Mouse (Mus musculus) lung, embryonic 15.5 days (tissue): ENCODE results near the gene Rab21. TPM values are rescaled to one million over a fixed set of nuclear protein-coding genes. Genes with fewer than 3 reads are reported as not detected.
"Not testable (repeated sequence)": the region's sequence is repeated elsewhere in the genome, so short reads cannot be mapped to it uniquely, and the experiment has no call there.

Experiments used
- ATAC-seq: fragments of 200-750 bp; cut with Nextera tagmentation; 2 replicates; pipeline ENCODE4 v1.8.0; 2017; ENCODE audit warnings: moderate number of reproducible peaks, borderline replicate concordance; ENCODE audit not compliant: low FRiP score, low TSS enrichment; ENCODE audit errors: extremely low read depth
- H3K27ac ChIP-seq: fragments of 300-500 bp; sonication (generic); 2 replicates; pipeline ENCODE4 v1.5.1; 2015; ENCODE audit warnings: moderate library complexity, mild to moderate bottlenecking, inconsistent platforms
- H3K27me3 ChIP-seq: fragments of 300-500 bp; sonication (generic); 2 replicates; pipeline ENCODE4 v1.6.1; 2015; ENCODE audit warnings: inconsistent platforms
- H3K36me3 ChIP-seq: fragments of 300-500 bp; sonication (generic); 2 replicates; pipeline ENCODE4 v1.6.1; 2015; ENCODE audit warnings: inconsistent platforms
- H3K4me1 ChIP-seq: fragments of 300-500 bp; sonication (generic); 2 replicates; pipeline ENCODE4 v1.6.1; 2015; ENCODE audit warnings: inconsistent platforms
- H3K4me2 ChIP-seq: fragments of 300-500 bp; sonication (generic); 2 replicates; pipeline ENCODE4 v1.6.1; 2015; ENCODE audit warnings: inconsistent platforms, mild to moderate bottlenecking, moderate library complexity
- H3K4me3 ChIP-seq: fragments of 300-500 bp; sonication (generic); 2 replicates; pipeline ENCODE4 v1.5.1; 2015; ENCODE audit warnings: mild to moderate bottlenecking, inconsistent platforms
- H3K9ac ChIP-seq: fragments of 300-500 bp; sonication (generic); 2 replicates; pipeline ENCODE4 v1.6.1; 2015; ENCODE audit warnings: inconsistent platforms
- H3K9me3 ChIP-seq: fragments of 300-500 bp; sonication (generic); 2 replicates; pipeline ENCODE4 v1.6.1; 2016; ENCODE audit warnings: inconsistent platforms
- WGBS: fragments of 180-500 bp; shearing (Covaris S2); methylation state at CpG from one replicate; pipeline ENCODE4 v1.1.7; 2015; 5-methylcytosine and 5-hydroxymethylcytosine counted together
- polyA plus RNA-seq: library from polyadenylated mRNA; unstranded; fragments of >200 nt; fragmentation: Nextera tagmentation; extraction: Ambion mirVana; gene quantifications from 2 replicates; pipeline ENCODE4 v1.2.1, GENCODE M21; 2015

Gene Rab21
- polyA plus RNA-seq, 1 experiment from 2014 or later: 4.7 TPM

- 70% methylated on average over 5 of the region's 5 CpGs for WGBS
- ATAC-seq: no peak
- Histone ChIP-seq H3K4me1 (peaks cover under 1% of the 10 kb centered on the region), H3K27ac (no peak overlapping the region), H3K9ac (no peak overlapping the region), H3K36me3 (no peaks in the 10 kb centered on the region), H3K4me3 (no peak overlapping the region), H3K4me2 (no peak overlapping the region), H3K9me3 (no peaks in the 10 kb centered on the region), H3K27me3 (no peaks in the 10 kb centered on the region)
These were observed 6.1 kb upstream of the Rab21 start for GRCm38 (mm10) chr10:115321317-115322035.

GRCm38 (mm10) chr10:115318388-115318787, 3.0 kb upstream of the Rab21 start:
- not testable (repeated sequence) for H3K36me3 ChIP-seq, ATAC-seq, H3K4me3 ChIP-seq, H3K9me3 ChIP-seq, H3K27me3 ChIP-seq, H3K9ac ChIP-seq, H3K27ac ChIP-seq, H3K4me2 ChIP-seq
- WGBS: 47% methylated on average over 3 of the region's 3 CpGs
- H3K4me1 ChIP-seq: peaks cover 15% of the 10 kb centered on the region

DNA sequence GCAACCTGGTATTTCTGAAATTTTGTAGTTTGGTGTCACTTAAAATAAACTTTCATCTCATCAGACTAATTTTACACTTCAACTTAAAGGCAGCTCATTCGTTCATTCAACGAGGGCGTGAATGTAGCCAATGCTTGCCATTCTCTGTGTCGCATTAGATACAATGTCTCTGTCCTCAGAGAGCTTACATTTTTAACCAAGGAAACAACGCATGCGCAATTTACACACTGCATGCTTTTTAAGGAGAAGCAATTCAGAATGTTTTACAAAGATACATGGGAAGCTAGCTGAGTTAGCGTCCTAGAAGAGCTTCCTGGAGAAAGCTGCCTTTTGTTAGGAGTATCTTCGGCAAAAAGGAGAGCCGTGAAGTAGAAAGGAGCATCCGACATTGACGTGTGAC, 919 bp upstream of the Rab21 start:
- WGBS: 50% methylated on average over 11 of the region's 11 CpGs
- no peak for ATAC-seq
- Histone ChIP-seq H3K9ac (no peak overlapping the region), H3K27me3 (no peaks in the 10 kb centered on the region), H3K27ac (peak overlapping the region; percentile 96), H3K4me3 (peak overlapping the region; percentile 80), H3K9me3 (no peaks in the 10 kb centered on the region), H3K36me3 (no peaks in the 10 kb centered on the region), H3K4me1 (peaks cover 28% of the 10 kb centered on the region), H3K4me2 (peak overlapping the region; percentile 78)

- H3K9ac ChIP-seq: peak overlapping the region; percentile 73
- peak overlapping the region; percentile 78 for H3K4me2 ChIP-seq
- no peaks in the 10 kb centered on the region for H3K27me3 ChIP-seq
- ATAC-seq: peak; percentile 70; the same call in 1 of the 2 replicates
- H3K4me1 ChIP-seq: peaks cover 28% of the 10 kb centered on the region
- peak overlapping the region; percentile 96 for H3K27ac ChIP-seq
- H3K4me3 ChIP-seq: peak overlapping the region; percentile 80
- H3K9me3 ChIP-seq: no peaks in the 10 kb centered on the region
- under 1% methylated on average over 50 of the region's 73 CpGs for WGBS
- H3K36me3 ChIP-seq: no peaks in the 10 kb centered on the region
These were observed 577 bp downstream of the Rab21 start for GRCm38 (mm10) chr10:115314582-115315452.

- Histone ChIP-seq H3K36me3 (no peaks in the 10 kb centered on the region), H3K4me1 (peaks cover 28% of the 10 kb centered on the region), H3K4me2 (peak overlapping the region; percentile 78), H3K9ac (peak overlapping the region; percentile 73), H3K27ac (no peak overlapping the region), H3K9me3 (no peaks in the 10 kb centered on the region), H3K4me3 (peak overlapping the region; percentile 80), H3K27me3 (no peaks in the 10 kb centered on the region)
- no peak for ATAC-seq
- 10% methylated on average over 6 of the region's 6 CpGs for WGBS
These were observed 1.2 kb downstream of the Rab21 start for GRCm38 (mm10) chr10:115314287-115314581.

DNA sequence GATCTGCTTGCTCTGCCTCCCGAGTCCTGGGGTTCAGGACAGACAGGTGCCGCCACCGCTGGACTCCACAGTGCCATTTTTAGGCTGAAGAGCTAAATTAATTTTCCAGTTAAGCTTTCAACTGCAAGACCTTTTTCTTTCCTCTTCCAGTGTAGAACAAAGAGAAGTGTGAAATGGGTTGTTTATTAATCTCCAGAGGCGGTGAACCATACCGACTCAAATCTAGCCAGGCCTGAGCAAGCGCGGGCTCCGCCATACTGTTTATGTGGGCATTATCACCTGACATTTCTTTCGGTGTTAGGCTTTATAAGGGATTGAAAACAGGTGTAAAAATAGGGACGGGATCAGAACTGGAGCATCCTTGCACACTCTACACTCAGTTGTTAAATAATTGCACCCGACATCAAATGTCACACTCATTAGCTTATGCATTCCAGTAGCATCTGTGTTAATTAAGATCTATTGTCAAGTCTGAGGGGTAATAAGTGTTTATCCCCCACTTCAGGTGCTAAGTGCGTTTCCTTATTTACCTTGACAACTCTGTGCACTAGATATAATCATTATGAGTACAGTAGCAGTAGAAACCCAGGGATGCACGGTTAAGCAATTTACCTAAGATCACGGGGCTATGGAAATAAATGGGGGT, 1.6 kb downstream of the Rab21 start:
- no peak for ATAC-seq

DNA sequence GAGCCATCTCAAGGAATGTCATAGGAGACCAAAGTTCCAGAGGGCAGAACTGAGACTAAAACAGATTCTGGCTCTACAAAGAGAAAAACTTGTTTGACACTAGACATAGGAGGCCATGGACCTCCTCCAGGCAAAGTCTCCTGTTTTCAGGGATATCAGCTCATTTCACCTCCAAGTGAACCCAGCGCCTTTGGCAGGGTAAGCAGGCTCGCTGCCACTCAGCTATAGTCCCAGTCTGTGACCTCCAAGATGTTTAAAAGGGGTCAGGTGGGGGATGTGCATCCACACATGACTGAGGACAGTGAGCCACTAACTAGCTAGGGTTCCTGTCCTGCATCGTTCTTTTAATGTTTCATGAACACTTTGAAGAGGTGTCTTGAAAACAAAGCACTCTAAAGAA, 2.7 kb downstream of the Rab21 start:
- Histone ChIP-seq H3K4me2 (no peak overlapping the region), H3K36me3 (no peaks in the 10 kb centered on the region), H3K4me3 (no peak overlapping the region), H3K9me3 (no peaks in the 10 kb centered on the region), H3K4me1 (peaks cover 28% of the 10 kb centered on the region), H3K27me3 (no peaks in the 10 kb centered on the region), H3K27ac (no peak overlapping the region), H3K9ac (no peak overlapping the region)
- WGBS: 12% methylated on average over 3 of the region's 3 CpGs
- ATAC-seq: no peak

More for the DNA sequence above, 1.6 kb downstream of the Rab21 start:
- Histone ChIP-seq H3K4me3 (peak overlapping the region; percentile 80), H3K36me3 (no peaks in the 10 kb centered on the region), H3K9ac (peak overlapping the region; percentile 73), H3K4me1 (peaks cover 28% of the 10 kb centered on the region), H3K9me3 (no peaks in the 10 kb centered on the region), H3K27ac (no peak overlapping the region), H3K27me3 (no peaks in the 10 kb centered on the region), H3K4me2 (peak overlapping the region; percentile 78)
- WGBS: 67% methylated on average over 14 of the region's 14 CpGs

GRCm38 (mm10) chr10:115312194-115312593, 3.2 kb downstream of the Rab21 start:
- no peak for ATAC-seq
- no peak overlapping the region for H3K4me3 ChIP-seq
- no peaks in the 10 kb centered on the region for H3K36me3 ChIP-seq
- no peak overlapping the region for H3K9ac ChIP-seq
- no peak overlapping the region for H3K27ac ChIP-seq
- H3K4me1 ChIP-seq: peaks cover 28% of the 10 kb centered on the region
- H3K9me3 ChIP-seq: no peaks in the 10 kb centered on the region
- no peak overlapping the region for H3K4me2 ChIP-seq
- 69% methylated on average over 5 of the region's 5 CpGs for WGBS
- no peaks in the 10 kb centered on the region for H3K27me3 ChIP-seq

- Histone ChIP-seq H3K4me2 (no peak overlapping the region), H3K4me3 (no peak overlapping the region), H3K9me3 (no peaks in the 10 kb centered on the region), H3K27me3 (no peaks in the 10 kb centered on the region), H3K4me1 (peaks cover 27% of the 10 kb centered on the region), H3K36me3 (no peaks in the 10 kb centered on the region), H3K27ac (no peak overlapping the region), H3K9ac (no peak overlapping the region)
- ATAC-seq: no peak
- 85% methylated on average over 14 of the region's 14 CpGs for WGBS
These were observed 4.0 kb downstream of the Rab21 start for GRCm38 (mm10) chr10:115311263-115311965.

DNA sequence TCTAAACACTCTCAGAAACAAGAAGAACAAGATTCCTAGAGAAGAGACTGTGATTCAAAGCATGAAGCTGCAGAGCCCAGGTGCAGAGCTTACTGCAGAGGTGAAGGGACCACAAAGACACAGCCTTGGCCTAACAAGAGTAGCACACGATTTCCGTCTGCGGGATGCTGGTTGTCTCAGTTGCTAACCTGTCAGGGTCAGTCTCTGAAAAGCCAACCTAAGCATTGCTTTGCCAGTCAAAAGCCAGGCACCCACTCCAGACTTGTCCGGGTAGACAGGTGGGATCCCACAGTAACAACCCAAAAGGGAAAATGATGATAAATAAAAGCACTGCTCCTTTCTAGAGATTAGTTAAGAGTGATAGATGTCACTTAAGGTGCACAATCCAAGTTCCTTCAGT, 6.2 kb downstream of the Rab21 start:
- Histone ChIP-seq H3K4me1 (peaks cover 21% of the 10 kb centered on the region), H3K27ac (no peak overlapping the region), H3K36me3 (no peaks in the 10 kb centered on the region), H3K4me3 (no peak overlapping the region), H3K9me3 (no peaks in the 10 kb centered on the region), H3K4me2 (no peak overlapping the region), H3K27me3 (no peaks in the 10 kb centered on the region), H3K9ac (no peak overlapping the region)
- WGBS: 87% methylated on average over 4 of the region's 4 CpGs
- ATAC-seq: no peak

GRCm38 (mm10) chr10:115307331-115307875, 8.0 kb downstream of the Rab21 start:
- Histone ChIP-seq H3K36me3 (no peaks in the 10 kb centered on the region), H3K4me2 (no peak overlapping the region), H3K9ac (no peak overlapping the region), H3K9me3 (no peaks in the 10 kb centered on the region), H3K4me1 (peaks cover 3% of the 10 kb centered on the region), H3K27me3 (no peaks in the 10 kb centered on the region), H3K27ac (no peak overlapping the region), H3K4me3 (no peak overlapping the region)
- no peak for ATAC-seq
- WGBS: 83% methylated on average over 7 of the region's 7 CpGs
